Mouse (Mus musculus): ENCODE data around the gene Fhl5. TPM values are rescaled to one million over a fixed set of nuclear protein-coding genes. Genes with fewer than 3 reads are reported as not detected.
"Not testable (repeated sequence)": the region's sequence is repeated elsewhere in the genome, so short reads cannot be mapped to it uniquely, and the experiment has no call there.

The Fhl5 gene
- not detected in 2 replicates for polyA plus RNA-seq (2014; fragmentation: Nextera tagmentation; extraction: Ambion mirVana)

- H3K27me3 ChIP-seq (ENCODE audit: control insufficient read depth, insufficient read depth, low read length) = no peaks in the 10 kb centered on the region
- H3K9me3 ChIP-seq (ENCODE audit: control insufficient read depth, low read length) = no peaks in the 10 kb centered on the region
- no peak within 1 kb of the TSS for H3K27ac ChIP-seq (replicated peaks; ENCODE audit: low read depth, low read length)
- H3K4me1 ChIP-seq (ENCODE audit: control insufficient read depth, insufficient read depth, low read length) = no peaks in the 10 kb centered on the region
- no peaks in the 10 kb centered on the region for H3K36me3 ChIP-seq (ENCODE audit: control insufficient read depth, insufficient read depth, low read length)
- no peak for DNase-seq (ENCODE audit: low spot score)
- 89% methylated on average over 3 of the region's 3 CpGs for WGBS
- no peak within 1 kb of the TSS for H3K4me2 ChIP-seq (ENCODE audit: low read depth, severe bottlenecking)
- no peak within 1 kb of the TSS for H3K9ac ChIP-seq (ENCODE audit: low read length)
- no peak within 1 kb of the TSS for H3K4me3 ChIP-seq (ENCODE audit: low read depth, low read length)
- no peak for ATAC-seq (ENCODE audit: insufficient number of reproducible peaks, low FRiP score, low TSS enrichment, low read depth)
These were observed at the start of gene Fhl5 for GRCm38 (mm10) chr4:25242776-25243175. Fhl5 (minus strand) TSS chr4:25242876.

- 85% methylated on average over 1 of the region's 1 CpGs for WGBS
- H3K4me3 ChIP-seq (ENCODE audit: low read depth, low read length) = not testable (repeated sequence)
These were observed 42.3 kb upstream of the Fhl5 start for GRCm38 (mm10) chr4:25285002-25285401.

DNA sequence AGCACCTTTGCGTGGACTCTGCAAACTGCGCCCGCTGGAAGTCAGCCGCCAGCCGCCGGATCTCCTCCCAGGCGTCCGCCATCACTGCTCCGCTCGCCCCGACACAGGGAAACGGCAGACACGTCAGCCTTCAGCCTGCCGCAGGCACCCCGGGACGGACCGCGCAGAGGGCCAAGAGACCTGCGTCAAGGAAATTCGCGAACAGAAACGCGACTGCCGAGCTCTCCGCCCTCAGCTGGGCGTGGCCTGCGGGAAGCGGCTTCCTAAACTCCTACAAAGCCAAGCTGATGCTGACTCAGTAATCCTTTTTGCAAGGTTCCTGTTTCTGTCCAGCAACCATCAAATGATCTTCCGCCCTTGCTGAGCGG is 39.0 kb upstream of the Fhl5 start, which contains the start of gene Ufl1:
TSS of gene Ufl1 (minus strand) at position 151 of the 368 bp plus-strand sequence.
- under 1% methylated on average over 30 of the region's 30 CpGs for WGBS
- ATAC-seq (ENCODE audit: insufficient number of reproducible peaks, low FRiP score, low TSS enrichment, low read depth) = peak; percentile 98

More at GRCm38 (mm10) chr4:25285002-25285401, 42.3 kb upstream of the Fhl5 start:
- H3K27ac ChIP-seq (replicated peaks; ENCODE audit: low read depth, low read length); H3K36me3 ChIP-seq (ENCODE audit: control insufficient read depth, insufficient read depth, low read length); H3K9ac ChIP-seq (ENCODE audit: low read length); H3K4me1 ChIP-seq (ENCODE audit: control insufficient read depth, insufficient read depth, low read length); ATAC-seq (ENCODE audit: insufficient number of reproducible peaks, low FRiP score, low TSS enrichment, low read depth); DNase-seq (ENCODE audit: low spot score); H3K27me3 ChIP-seq (ENCODE audit: control insufficient read depth, insufficient read depth, low read length); H3K9me3 ChIP-seq (ENCODE audit: control insufficient read depth, low read length); H3K4me2 ChIP-seq (ENCODE audit: low read depth, severe bottlenecking): not testable (repeated sequence)

DNA sequence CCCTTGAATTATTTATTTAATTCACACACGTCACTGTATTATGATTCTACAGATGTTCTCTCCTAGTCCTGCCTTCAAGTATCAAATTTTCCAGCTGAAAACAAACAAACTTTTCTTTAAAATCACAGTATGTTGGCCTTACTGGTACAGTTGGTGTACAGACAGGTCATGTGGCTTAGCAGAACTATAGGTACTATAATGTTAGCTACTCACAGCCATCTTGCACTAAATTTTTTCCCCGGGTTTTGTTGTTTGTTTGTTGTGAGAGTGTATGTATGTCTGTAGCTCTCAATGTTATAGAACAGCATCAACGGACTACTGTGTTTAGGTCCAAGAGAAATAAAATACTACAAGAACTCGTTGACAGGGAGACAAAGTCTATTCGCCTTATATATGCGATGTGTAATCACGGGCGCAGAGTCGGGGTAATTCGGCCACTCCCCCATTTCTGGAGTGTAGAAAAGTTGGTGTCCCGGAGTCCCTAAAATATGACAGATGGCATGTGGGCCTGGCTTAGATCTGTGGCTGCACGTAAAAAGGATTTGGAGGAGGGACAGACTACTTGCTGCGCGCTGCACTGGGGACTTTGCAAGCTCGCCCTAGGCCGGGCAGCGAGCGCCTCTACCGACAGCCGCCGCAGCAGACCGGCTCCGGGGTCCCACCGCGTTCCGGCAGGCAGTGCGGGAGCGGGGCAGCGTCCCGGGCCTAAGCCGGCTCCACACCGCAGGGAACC is 38.4 kb upstream of the Fhl5 start:
- Histone ChIP-seq H3K4me3 (ENCODE audit: low read depth, low read length) (peak overlapping the region; percentile 62), H3K4me1 (ENCODE audit: control insufficient read depth, insufficient read depth, low read length) (no peaks in the 10 kb centered on the region), H3K36me3 (ENCODE audit: control insufficient read depth, insufficient read depth, low read length) (peaks cover 2% of the 10 kb centered on the region; the same call in 1 of the 2 replicates), H3K9me3 (ENCODE audit: control insufficient read depth, low read length) (no peaks in the 10 kb centered on the region), H3K9ac (ENCODE audit: low read length) (peak overlapping the region; percentile 89), H3K27me3 (ENCODE audit: control insufficient read depth, insufficient read depth, low read length) (no peaks in the 10 kb centered on the region), H3K27ac (replicated peaks; ENCODE audit: low read depth, low read length) (peak overlapping the region; percentile 74), H3K4me2 (ENCODE audit: low read depth, severe bottlenecking) (peak overlapping the region; percentile 48)
- ATAC-seq (ENCODE audit: insufficient number of reproducible peaks, low FRiP score, low TSS enrichment, low read depth) = peak; percentile 93
- WGBS = 2% methylated on average over 32 of the region's 32 CpGs
- no peak for DNase-seq (ENCODE audit: low spot score)

More for the DNA sequence above, 39.0 kb upstream of the Fhl5 start, which contains the start of gene Ufl1:
- Histone ChIP-seq H3K36me3 (ENCODE audit: control insufficient read depth, insufficient read depth, low read length) (peaks cover 2% of the 10 kb centered on the region; the same call in 1 of the 2 replicates), H3K4me1 (ENCODE audit: control insufficient read depth, insufficient read depth, low read length) (no peaks in the 10 kb centered on the region), H3K9me3 (ENCODE audit: control insufficient read depth, low read length) (no peaks in the 10 kb centered on the region), H3K4me2 (ENCODE audit: low read depth, severe bottlenecking) (peak within 1 kb of the TSS; percentile 48), H3K27ac (replicated peaks; ENCODE audit: low read depth, low read length) (peak within 1 kb of the TSS; percentile 74), H3K27me3 (ENCODE audit: control insufficient read depth, insufficient read depth, low read length) (no peaks in the 10 kb centered on the region), H3K9ac (ENCODE audit: low read length) (peak within 1 kb of the TSS; percentile 89), H3K4me3 (ENCODE audit: low read depth, low read length) (peak within 1 kb of the TSS; percentile 62)
- peak; percentile 96 for DNase-seq (ENCODE audit: low spot score)

GRCm38 (mm10) chr4:25272861-25273627 is 30.4 kb upstream of the Fhl5 start:
- Histone ChIP-seq H3K36me3 (ENCODE audit: control insufficient read depth, insufficient read depth, low read length) (peaks cover 8% of the 10 kb centered on the region; the same call in 1 of the 2 replicates), H3K4me2 (ENCODE audit: low read depth, severe bottlenecking) (no peak overlapping the region), H3K27me3 (ENCODE audit: control insufficient read depth, insufficient read depth, low read length) (no peaks in the 10 kb centered on the region), H3K9me3 (ENCODE audit: control insufficient read depth, low read length) (no peaks in the 10 kb centered on the region), H3K9ac (ENCODE audit: low read length) (no peak overlapping the region), H3K4me1 (ENCODE audit: control insufficient read depth, insufficient read depth, low read length) (no peaks in the 10 kb centered on the region), H3K4me3 (ENCODE audit: low read depth, low read length) (no peak overlapping the region), H3K27ac (replicated peaks; ENCODE audit: low read depth, low read length) (no peak overlapping the region)
- ATAC-seq (ENCODE audit: insufficient number of reproducible peaks, low FRiP score, low TSS enrichment, low read depth) (no peak), DNase-seq (ENCODE audit: low spot score) (no peak)
- 92% methylated on average over 7 of the region's 7 CpGs for WGBS

- Histone ChIP-seq H3K27me3 (ENCODE audit: control insufficient read depth, insufficient read depth, low read length) (no peaks in the 10 kb centered on the region), H3K9ac (ENCODE audit: low read length) (no peak overlapping the region), H3K4me2 (ENCODE audit: low read depth, severe bottlenecking) (no peak overlapping the region), H3K4me3 (ENCODE audit: low read depth, low read length) (no peak overlapping the region), H3K27ac (replicated peaks; ENCODE audit: low read depth, low read length) (no peak overlapping the region), H3K36me3 (ENCODE audit: control insufficient read depth, insufficient read depth, low read length) (peaks cover 8% of the 10 kb centered on the region; the same call in 1 of the 2 replicates), H3K9me3 (ENCODE audit: control insufficient read depth, low read length) (no peaks in the 10 kb centered on the region), H3K4me1 (ENCODE audit: control insufficient read depth, insufficient read depth, low read length) (no peaks in the 10 kb centered on the region)
- 88% methylated on average over 1 of the region's 1 CpGs for WGBS
- DNase-seq (ENCODE audit: low spot score) (no peak), ATAC-seq (ENCODE audit: insufficient number of reproducible peaks, low FRiP score, low TSS enrichment, low read depth) (no peak)
These were observed 29.2 kb upstream of the Fhl5 start for GRCm38 (mm10) chr4:25271926-25272325.

DNA sequence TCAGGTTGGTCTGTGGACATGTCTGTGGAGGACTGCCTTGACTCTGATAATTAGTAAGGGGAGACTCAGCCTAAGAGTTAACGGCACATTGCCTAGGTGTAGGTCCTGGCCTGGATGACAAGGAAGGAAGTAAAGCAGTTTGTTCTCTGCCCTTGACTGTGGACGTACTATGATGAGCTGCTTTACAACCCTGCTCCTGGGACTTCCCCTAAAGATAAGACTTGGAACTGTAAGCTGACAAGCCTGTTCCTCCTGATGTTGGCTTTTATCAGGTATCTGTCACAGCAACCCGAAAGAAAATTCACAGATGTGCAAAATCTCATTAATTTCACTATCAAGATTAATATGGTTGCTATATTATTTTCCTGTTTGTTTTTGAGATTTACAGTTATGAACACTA is 24.5 kb upstream of the Fhl5 start:
- Histone ChIP-seq H3K36me3 (ENCODE audit: control insufficient read depth, insufficient read depth, low read length) (peaks cover 6% of the 10 kb centered on the region; the same call in 1 of the 2 replicates), H3K4me1 (ENCODE audit: control insufficient read depth, insufficient read depth, low read length) (no peaks in the 10 kb centered on the region), H3K4me2 (ENCODE audit: low read depth, severe bottlenecking) (no peak overlapping the region), H3K27me3 (ENCODE audit: control insufficient read depth, insufficient read depth, low read length) (no peaks in the 10 kb centered on the region), H3K27ac (replicated peaks; ENCODE audit: low read depth, low read length) (no peak overlapping the region), H3K9ac (ENCODE audit: low read length) (no peak overlapping the region), H3K9me3 (ENCODE audit: control insufficient read depth, low read length) (no peaks in the 10 kb centered on the region), H3K4me3 (ENCODE audit: low read depth, low read length) (no peak overlapping the region)
- 97% methylated on average over 3 of the region's 3 CpGs for WGBS
- ATAC-seq (ENCODE audit: insufficient number of reproducible peaks, low FRiP score, low TSS enrichment, low read depth) (no peak), DNase-seq (ENCODE audit: low spot score) (no peak)

- no peaks in the 10 kb centered on the region for H3K9me3 ChIP-seq (ENCODE audit: control insufficient read depth, low read length)
- WGBS = 91% methylated on average over 7 of the region's 7 CpGs
- no peaks in the 10 kb centered on the region for H3K27me3 ChIP-seq (ENCODE audit: control insufficient read depth, insufficient read depth, low read length)
- H3K27ac ChIP-seq (replicated peaks; ENCODE audit: low read depth, low read length) = no peak overlapping the region
- no peak overlapping the region for H3K9ac ChIP-seq (ENCODE audit: low read length)
- H3K36me3 ChIP-seq (ENCODE audit: control insufficient read depth, insufficient read depth, low read length) = peaks cover 2% of the 10 kb centered on the region; the same call in 1 of the 2 replicates
- no peak overlapping the region for H3K4me2 ChIP-seq (ENCODE audit: low read depth, severe bottlenecking)
- no peaks in the 10 kb centered on the region for H3K4me1 ChIP-seq (ENCODE audit: control insufficient read depth, insufficient read depth, low read length)
- ATAC-seq (ENCODE audit: insufficient number of reproducible peaks, low FRiP score, low TSS enrichment, low read depth) (no peak), DNase-seq (ENCODE audit: low spot score) (no peak)
- no peak overlapping the region for H3K4me3 ChIP-seq (ENCODE audit: low read depth, low read length)
These were observed 15.2 kb upstream of the Fhl5 start for GRCm38 (mm10) chr4:25257822-25258398.

Measured in limb, embryonic 11.5 days (tissue).